22 mouse cellular contexts compared by ENCODE assay signal in genomic region chr6:93586871-93587270, GRCm38 (mm10).
DNase-seq lines count a peak whose midpoint lies in the region; ATAC-seq and TF ChIP-seq lines count a peak whose summit lies in the region.
"Had no signal": no experiment of that assay in that cellular context is flagged by ENCODE, and none has a peak within 500 bp of the region (broad histone marks: within the 10 kb centered on the region; RNA-seq: fewer than 3 reads in every experiment).

No protein-coding gene starts in this region.

- no peak overlapping the region for H3K4me2 ChIP-seq in kidney, embryonic 15.5 days
- H3K4me2 ChIP-seq in lung, postnatal 0 days (replicated peaks; ENCODE audit: low read depth, low read length): no peak overlapping the region
- H3K4me2 ChIP-seq: heart, embryonic 15.5 days; limb, embryonic 13.5 days; midbrain, embryonic 13.5 days; neural tube, embryonic 13.5 days had no signal

- H3K27me3 ChIP-seq in kidney, embryonic 15.5 days: no peaks in the 10 kb centered on the region
- H3K27me3 ChIP-seq in lung, postnatal 0 days (replicated peaks; ENCODE audit: insufficient read depth, low read length): no peaks in the 10 kb centered on the region
- H3K27me3 ChIP-seq: heart, embryonic 15.5 days; limb, embryonic 13.5 days; midbrain, embryonic 13.5 days; neural tube, embryonic 13.5 days had no signal

- no peak overlapping the region for H3K27ac ChIP-seq in kidney, embryonic 15.5 days
- no peak overlapping the region for H3K27ac ChIP-seq in lung, postnatal 0 days (ENCODE audit: low read length)
- H3K27ac ChIP-seq: heart, embryonic 15.5 days; hindbrain, postnatal 0 days; limb, embryonic 13.5 days; midbrain, embryonic 13.5 days; neural tube, embryonic 13.5 days had no signal

- no peak for TF ChIP-seq CTCF in lung, postnatal 0 days (IDR thresholded peaks at IDR 0.05)

- H3K9ac ChIP-seq in kidney, embryonic 15.5 days: no peak overlapping the region
- H3K9ac ChIP-seq in lung, postnatal 0 days (replicated peaks; ENCODE audit: low read depth): no peak overlapping the region
- H3K9ac ChIP-seq: heart, embryonic 15.5 days; limb, embryonic 13.5 days; midbrain, embryonic 13.5 days; neural tube, embryonic 13.5 days had no signal

- no peak for ATAC-seq in kidney, embryonic 15.5 days (replicated peaks; ENCODE audit: low FRiP score)
- no peak for ATAC-seq in lung, postnatal 0 days
- no peak for ATAC-seq in inflammation-experienced regulatory T-cells, adult 6 months
- ATAC-seq: activated CD4-positive, CD25-positive, alpha-beta regulatory T cell, adult 4 months; CD4-positive, CD25-positive, alpha-beta regulatory T cell, adult 4 months; forebrain, embryonic 14.5 days; hindbrain, postnatal 0 days; midbrain, embryonic 13.5 days had no signal

- 95% methylated on average over 2 of the region's 2 CpGs for WGBS in kidney, embryonic 15.5 days
- 41% methylated on average over 2 of the region's 2 CpGs for WGBS in lung, postnatal 0 days

- peak; percentile 9 for DNase-seq in adrenal gland, adult 2 months
- no peak for DNase-seq in adrenal gland, adult 8-10 months
- peak; percentile 39 for DNase-seq in kidney, postnatal 10 days
- DNase-seq in Muller cell, postnatal 12 days (ENCODE audit: inconsistent ontology term): peak; percentile 93
- DNase-seq in lung, postnatal 0 days (ENCODE audit: low spot score): peak; percentile 59
- no peak for DNase-seq in frontal cortex, adult 2 months (ENCODE audit: extremely low spot score in 1 of 2, low spot score in 1 of 2)
- DNase-seq: cerebellum, adult 11 months; cerebellum, postnatal 36 days; gastrocnemius, postnatal 14 days; right cerebral cortex, adult 18-20 months; thymus, postnatal 14 days had no signal

- H3K9me3 ChIP-seq in kidney, embryonic 15.5 days (replicated peaks): no peaks in the 10 kb centered on the region
- no peaks in the 10 kb centered on the region for H3K9me3 ChIP-seq in lung, postnatal 0 days (ENCODE audit: low read length)
- H3K9me3 ChIP-seq: heart, embryonic 15.5 days; limb, embryonic 13.5 days; midbrain, embryonic 13.5 days; neural tube, embryonic 13.5 days had no signal

- no peak for TF ChIP-seq EP300 in lung, postnatal 0 days (IDR thresholded peaks at IDR 0.05)

- H3K36me3 ChIP-seq in kidney, embryonic 15.5 days: no peaks in the 10 kb centered on the region
- H3K36me3 ChIP-seq in lung, postnatal 0 days (ENCODE audit: insufficient read depth, low read length): no peaks in the 10 kb centered on the region
- H3K36me3 ChIP-seq: heart, embryonic 15.5 days; limb, embryonic 13.5 days; midbrain, embryonic 13.5 days; neural tube, embryonic 13.5 days had no signal

- no peaks in the 10 kb centered on the region for H3K4me1 ChIP-seq in kidney, embryonic 15.5 days
- H3K4me1 ChIP-seq in lung, postnatal 0 days (ENCODE audit: insufficient read depth, low read depth, low read length): no peaks in the 10 kb centered on the region
- H3K4me1 ChIP-seq: heart, embryonic 15.5 days; limb, embryonic 13.5 days; midbrain, embryonic 13.5 days; neural tube, embryonic 13.5 days had no signal

- H3K4me3 ChIP-seq in kidney, embryonic 15.5 days (replicated peaks): no peak overlapping the region
- H3K4me3 ChIP-seq in lung, postnatal 0 days (ENCODE audit: low read depth, low read length): no peak overlapping the region
- H3K4me3 ChIP-seq: erythroblast, embryonic 14.5 days; heart, embryonic 15.5 days; limb, embryonic 13.5 days; midbrain, embryonic 13.5 days; neural tube, embryonic 13.5 days had no signal

Comparison
In these comparisons a context has a peak if more than half of its experiments do, and no peak if none do; other contexts are left out.
1. DNase-seq: peak in adrenal gland, adult 2 months (single experiment), kidney, postnatal 10 days (single experiment), Muller cell, postnatal 12 days (single experiment) and lung, postnatal 0 days (single experiment); none in adrenal gland, adult 8-10 months (single experiment) and frontal cortex, adult 2 months (0 of 2).